Mouse (Mus musculus): Measurements from ENCODE around the gene Gria4. TPM values are rescaled to one million over a fixed set of nuclear protein-coding genes. Genes with fewer than 3 reads are reported as not detected.
"Not testable (repeated sequence)": the region's sequence is repeated elsewhere in the genome, so short reads cannot be mapped to it uniquely, and the experiment has no call there.

Gria4 gene
- 0.11 TPM in 1 of 2 replicates, not detected in the other for polyA plus RNA-seq (2012; ENCODE audit: insufficient read depth, low replicate concordance)

GRCm38 (mm10) chr9:4795544-4796288, at the start of gene Gria4:
Gene Gria4 (minus strand): TSS chr9:4796234.
- Histone ChIP-seq H3K4me3 (replicated peaks) (peak within 1 kb of the TSS; percentile 79), H3K4me1 (peaks cover 6% of the 10 kb centered on the region; the same call in 1 of the 2 replicates), H3K36me3 (replicated peaks; ENCODE audit: low read length) (no peaks in the 10 kb centered on the region), H3K27me3 (replicated peaks) (peaks cover 8% of the 10 kb centered on the region), H3K9me3 (no peaks in the 10 kb centered on the region)
- no peak for TF ChIP-seq GATA1 (IDR thresholded peaks at IDR 0.05; ENCODE audit: borderline replicate concordance, low read length)
- no peak for TF ChIP-seq FLI1 (IDR thresholded peaks at IDR 0.05; ENCODE audit: low read length)

DNA sequence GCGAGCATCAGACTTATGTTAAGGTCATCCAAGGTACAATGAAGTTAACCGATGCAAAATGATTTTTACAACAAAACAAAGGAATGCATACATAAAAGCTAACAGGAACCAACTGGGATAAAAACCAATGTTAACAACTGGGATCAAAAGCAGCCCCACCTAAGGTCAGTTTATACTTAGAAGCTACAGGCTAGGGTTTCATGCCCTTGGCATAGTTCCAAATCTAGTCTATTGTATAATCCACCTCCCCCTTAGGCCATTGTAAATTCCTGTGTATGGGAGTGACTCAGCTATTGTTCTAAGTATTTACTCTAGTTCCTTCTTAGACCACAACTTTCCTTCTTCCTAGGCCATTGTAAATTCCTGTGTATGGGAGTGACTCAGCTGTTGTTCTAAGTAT, 14.9 kb upstream of the Gria4 start:
- H3K4me3 ChIP-seq (replicated peaks); H3K27me3 ChIP-seq (replicated peaks); H3K36me3 ChIP-seq (replicated peaks; ENCODE audit: low read length); H3K4me1 ChIP-seq; H3K9me3 ChIP-seq: not testable (repeated sequence)

GRCm38 (mm10) chr9:4803151-4803755, 7.2 kb upstream of the Gria4 start:
- Histone ChIP-seq H3K36me3 (replicated peaks; ENCODE audit: low read length) (no peaks in the 10 kb centered on the region), H3K4me3 (replicated peaks) (no peak overlapping the region), H3K27me3 (replicated peaks) (no peaks in the 10 kb centered on the region), H3K4me1 (no peaks in the 10 kb centered on the region), H3K9me3 (no peaks in the 10 kb centered on the region)
- TF ChIP-seq GATA1 (IDR thresholded peaks at IDR 0.05; ENCODE audit: borderline replicate concordance, low read length) = no peak
- no peak for TF ChIP-seq FLI1 (IDR thresholded peaks at IDR 0.05; ENCODE audit: low read length)

- no peak for TF ChIP-seq GATA1 (IDR thresholded peaks at IDR 0.05; ENCODE audit: borderline replicate concordance, low read length)
- TF ChIP-seq FLI1 (IDR thresholded peaks at IDR 0.05; ENCODE audit: low read length) = no peak
- H3K4me3 ChIP-seq (replicated peaks) = no peak overlapping the region
Measured at GRCm38 (mm10) chr9:4797396-4797795, 1.4 kb upstream of the Gria4 start.

DNA sequence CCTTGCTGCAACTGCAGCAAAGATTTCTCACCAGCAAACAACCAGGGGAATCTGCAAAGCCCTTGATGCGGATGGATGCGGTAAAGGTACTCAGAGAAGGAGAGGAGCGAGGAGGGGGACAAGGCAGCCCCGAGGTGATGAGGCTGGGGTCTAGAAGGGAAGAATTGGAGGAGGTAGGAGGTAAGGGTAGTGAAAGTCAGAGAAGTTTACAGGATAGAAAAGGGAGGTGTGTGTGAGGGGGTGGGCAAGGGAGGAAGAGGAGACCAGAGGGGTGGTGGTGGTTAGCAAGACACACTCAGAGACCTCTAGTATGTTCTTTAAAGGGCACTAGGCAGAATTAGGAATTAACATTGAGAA, 233 bp upstream of the Gria4 start:
- H3K27me3 ChIP-seq (replicated peaks) = peaks cover 8% of the 10 kb centered on the region

More at GRCm38 (mm10) chr9:4797396-4797795, 1.4 kb upstream of the Gria4 start:
- Histone ChIP-seq H3K9me3 (no peaks in the 10 kb centered on the region), H3K27me3 (replicated peaks) (peaks cover 8% of the 10 kb centered on the region), H3K36me3 (replicated peaks; ENCODE audit: low read length) (no peaks in the 10 kb centered on the region), H3K4me1 (peaks cover 6% of the 10 kb centered on the region; the same call in 1 of the 2 replicates)

GRCm38 (mm10) chr9:4795075-4795474, 959 bp downstream of the Gria4 start:
- no peaks in the 10 kb centered on the region for H3K36me3 ChIP-seq (replicated peaks; ENCODE audit: low read length)
- no peak overlapping the region for H3K4me3 ChIP-seq (replicated peaks)
- H3K9me3 ChIP-seq = no peaks in the 10 kb centered on the region
- peaks cover 6% of the 10 kb centered on the region; the same call in 1 of the 2 replicates for H3K4me1 ChIP-seq
- peaks cover 8% of the 10 kb centered on the region for H3K27me3 ChIP-seq (replicated peaks)
- TF ChIP-seq FLI1 (IDR thresholded peaks at IDR 0.05; ENCODE audit: low read length) (no peak), GATA1 (IDR thresholded peaks at IDR 0.05; ENCODE audit: borderline replicate concordance, low read length) (no peak)

More for the DNA sequence above, 233 bp upstream of the Gria4 start:
- Histone ChIP-seq H3K4me1 (peaks cover 6% of the 10 kb centered on the region; the same call in 1 of the 2 replicates), H3K9me3 (no peaks in the 10 kb centered on the region), H3K4me3 (replicated peaks) (peak overlapping the region; percentile 79), H3K36me3 (replicated peaks; ENCODE audit: low read length) (no peaks in the 10 kb centered on the region)
- TF ChIP-seq GATA1 (IDR thresholded peaks at IDR 0.05; ENCODE audit: borderline replicate concordance, low read length) (no peak), FLI1 (IDR thresholded peaks at IDR 0.05; ENCODE audit: low read length) (no peak)

GRCm38 (mm10) chr9:4794411-4794810, 1.6 kb downstream of the Gria4 start:
- no peaks in the 10 kb centered on the region for H3K9me3 ChIP-seq
- peaks cover 8% of the 10 kb centered on the region for H3K27me3 ChIP-seq (replicated peaks)
- no peak overlapping the region for H3K4me3 ChIP-seq (replicated peaks)
- TF ChIP-seq FLI1 (IDR thresholded peaks at IDR 0.05; ENCODE audit: low read length) (no peak), GATA1 (IDR thresholded peaks at IDR 0.05; ENCODE audit: borderline replicate concordance, low read length) (no peak)
- peaks cover 6% of the 10 kb centered on the region; the same call in 1 of the 2 replicates for H3K4me1 ChIP-seq
- no peaks in the 10 kb centered on the region for H3K36me3 ChIP-seq (replicated peaks; ENCODE audit: low read length)

DNA sequence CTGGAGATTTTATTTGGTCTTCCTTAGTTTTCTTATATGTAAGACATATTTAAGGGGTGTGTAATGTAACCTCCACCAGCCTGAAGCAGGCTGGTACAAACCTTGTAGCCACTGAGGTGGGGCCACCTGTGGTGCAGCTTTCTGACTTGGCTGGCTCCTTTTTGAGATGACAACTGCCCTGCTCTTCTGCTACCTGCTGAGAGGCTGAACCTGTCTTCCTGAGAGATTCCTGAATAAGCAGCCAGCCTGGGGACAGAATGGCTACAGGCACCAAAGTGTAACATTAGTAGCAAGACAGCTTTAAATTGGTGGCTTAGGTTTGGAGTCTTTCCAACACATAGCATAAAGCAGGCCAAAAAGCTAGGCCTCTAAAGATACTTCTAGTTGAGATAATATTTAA, 46.6 kb downstream of the Gria4 start:
- not testable (repeated sequence) for H3K4me3 ChIP-seq (replicated peaks); H3K4me1 ChIP-seq; H3K9me3 ChIP-seq; H3K36me3 ChIP-seq (replicated peaks; ENCODE audit: low read length); H3K27me3 ChIP-seq (replicated peaks)

GRCm38 (mm10) chr9:4714086-4714485, 81.9 kb downstream of the Gria4 start:
- Histone ChIP-seq H3K36me3 (replicated peaks; ENCODE audit: low read length) (no peaks in the 10 kb centered on the region), H3K27me3 (replicated peaks) (no peaks in the 10 kb centered on the region), H3K9me3 (no peaks in the 10 kb centered on the region; the same call in 1 of the 2 replicates), H3K4me3 (replicated peaks) (no peak overlapping the region), H3K4me1 (no peaks in the 10 kb centered on the region)
- no peak for TF ChIP-seq FLI1 (IDR thresholded peaks at IDR 0.05; ENCODE audit: low read length)
- TF ChIP-seq GATA1 (IDR thresholded peaks at IDR 0.05; ENCODE audit: borderline replicate concordance, low read length) = no peak

DNA sequence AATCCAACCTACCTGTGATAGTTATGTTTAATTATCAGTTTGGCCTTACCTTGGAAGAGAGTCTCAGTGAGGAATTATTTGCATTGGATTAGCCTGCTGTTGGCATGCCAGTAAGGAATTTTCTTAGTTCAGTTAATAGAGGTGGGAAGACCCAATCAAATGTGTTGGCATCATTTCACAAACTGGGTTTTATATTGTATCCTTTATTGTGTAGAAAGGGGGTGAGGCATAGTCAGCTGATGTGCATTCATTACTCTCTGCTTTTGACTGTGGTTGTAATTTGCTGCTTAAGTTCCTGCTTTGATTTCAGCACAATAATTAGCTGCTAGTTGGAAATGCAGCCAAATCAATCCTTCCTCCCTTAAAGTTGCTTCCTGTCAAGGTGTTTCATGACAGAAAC, 83.7 kb downstream of the Gria4 start:
- no peak for TF ChIP-seq GATA1 (IDR thresholded peaks at IDR 0.05; ENCODE audit: borderline replicate concordance, low read length)
- TF ChIP-seq FLI1 (IDR thresholded peaks at IDR 0.05; ENCODE audit: low read length) = no peak
- H3K4me1 ChIP-seq = no peaks in the 10 kb centered on the region
- H3K27me3 ChIP-seq (replicated peaks) = no peaks in the 10 kb centered on the region
- H3K9me3 ChIP-seq = no peaks in the 10 kb centered on the region; the same call in 1 of the 2 replicates
- H3K4me3 ChIP-seq (replicated peaks) = no peak overlapping the region
- no peaks in the 10 kb centered on the region for H3K36me3 ChIP-seq (replicated peaks; ENCODE audit: low read length)
